Mouse (Mus musculus) embryonic facial prominence, embryonic 10.5 days (tissue): ENCODE data around the gene Arrdc2. TPM values are rescaled to one million over a fixed set of nuclear protein-coding genes. Genes with fewer than 3 reads are reported as not detected.

Experiments
- DNase-seq: peaks from one replicate; pipeline ENCODE4 v3.0.0-alpha.2; 2017; ENCODE audit warnings: low spot score
- H3K27ac ChIP-seq: fragments of 300-500 bp; sonication (generic); replicated peaks from 2 replicates; pipeline ENCODE4 v1.5.1; 2016; ENCODE audit warnings: mild to moderate bottlenecking
- H3K27me3 ChIP-seq: fragments of 300-500 bp; sonication (generic); replicated peaks from 2 replicates; pipeline ENCODE4 v1.6.1; 2016; ENCODE audit warnings: low read depth, mild to moderate bottlenecking; ENCODE audit not compliant: poor library complexity, severe bottlenecking
- H3K36me3 ChIP-seq: fragments of 300-500 bp; sonication (generic); replicated peaks from 2 replicates; pipeline ENCODE4 v1.6.1; 2016; ENCODE audit warnings: mild to moderate bottlenecking, moderate library complexity
- H3K4me1 ChIP-seq: fragments of 300-500 bp; sonication (generic); 2 replicates; pipeline ENCODE4 v1.6.1; 2016
- H3K4me3 ChIP-seq: fragments of 300-500 bp; sonication (generic); 2 replicates; pipeline ENCODE4 v1.5.1; 2016; ENCODE audit warnings: mild to moderate bottlenecking, moderate library complexity
- H3K9me3 ChIP-seq: fragments of 300-500 bp; sonication (generic); 2 replicates; pipeline ENCODE4 v1.6.1; 2016; ENCODE audit warnings: mild to moderate bottlenecking
- WGBS: fragments of 180-500 bp; shearing (Covaris S2); methylation state at CpG from one replicate; pipeline ENCODE4 v1.1.7; 2016; 5-methylcytosine and 5-hydroxymethylcytosine counted together
- polyA plus RNA-seq: library from polyadenylated mRNA; unstranded; fragments of >200 nt; fragmentation: Nextera tagmentation; extraction: Ambion mirVana; gene quantifications from 2 replicates; pipeline ENCODE4 v1.2.1, GENCODE M21; 2016

Gene Arrdc2
- polyA plus RNA-seq, 1 experiment from 2014 or later = 5.8 TPM

DNA sequence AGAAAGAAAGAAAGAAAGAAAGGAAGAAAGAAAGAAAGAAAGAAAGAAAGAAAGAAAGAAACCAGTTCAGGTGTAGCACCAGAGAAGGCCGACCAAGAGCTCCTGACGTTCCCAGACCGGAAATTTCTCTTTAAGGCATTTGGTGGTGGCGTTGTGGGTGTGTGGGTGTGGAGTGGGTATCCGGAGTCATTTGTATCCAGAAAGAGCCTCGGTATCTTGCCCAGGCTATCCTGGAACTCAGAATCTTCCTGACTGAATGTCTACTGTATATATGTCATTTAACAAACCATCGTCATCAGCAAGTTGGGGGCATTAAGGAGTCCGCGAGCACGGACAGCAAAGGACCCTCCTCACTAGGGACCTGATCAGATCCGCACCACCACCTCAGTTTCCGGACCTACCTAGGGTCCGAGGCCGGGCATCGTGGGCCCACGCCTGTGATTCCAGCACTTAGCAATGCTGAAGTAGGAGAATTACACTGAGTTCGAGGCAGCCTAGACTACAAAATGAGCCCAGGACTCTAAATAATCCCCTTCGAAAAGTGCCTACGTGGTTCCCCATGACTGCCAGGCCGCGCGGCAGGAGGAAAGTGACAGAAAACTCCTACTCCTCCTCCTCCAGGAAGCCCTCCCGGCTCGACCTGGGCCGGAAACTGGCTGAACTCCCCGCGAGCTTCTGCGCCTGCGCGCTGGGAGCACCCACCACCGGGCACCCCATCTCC, 33.3 kb upstream of the Arrdc2 start:
- 5% methylated on average over 31 of the region's 31 CpGs for WGBS
- peak overlapping the region; percentile 91 for H3K27ac ChIP-seq

DNA sequence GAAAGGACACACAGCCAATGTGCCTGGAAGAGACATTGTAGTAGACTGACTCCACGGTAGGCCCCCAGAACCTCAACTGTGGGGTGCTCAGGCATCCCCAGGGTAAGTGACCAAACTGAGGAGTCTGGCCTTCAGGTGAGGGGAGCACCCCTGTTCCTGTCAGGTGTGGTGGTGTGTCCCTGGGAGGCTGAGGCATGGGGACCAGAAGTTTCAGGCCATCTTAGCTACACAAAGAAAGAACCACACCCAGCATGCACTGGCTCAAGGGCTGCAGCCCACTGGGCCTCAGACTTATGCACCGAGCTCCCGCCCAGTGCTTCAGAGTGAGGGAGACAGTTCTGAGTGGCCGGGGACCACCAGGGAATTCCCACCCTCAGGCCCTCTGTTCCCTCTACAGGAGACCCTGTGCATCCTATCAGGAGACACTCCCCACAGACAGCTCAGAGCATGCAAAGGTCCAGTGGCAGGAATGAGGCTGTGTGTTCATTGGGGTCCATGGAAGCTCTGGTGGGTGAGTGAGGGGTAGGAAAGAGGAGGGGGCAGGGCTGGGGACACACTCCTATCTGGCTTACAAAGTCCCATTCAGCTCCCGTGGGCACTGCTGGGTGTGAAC, 31.8 kb upstream of the Arrdc2 start:
- 87% methylated on average over 5 of the region's 5 CpGs for WGBS
- no peak for DNase-seq
- no peak overlapping the region for H3K27ac ChIP-seq
- H3K4me1 ChIP-seq = peaks cover 50% of the 10 kb centered on the region
- H3K4me3 ChIP-seq = peak overlapping the region; percentile 14
- peaks cover 16% of the 10 kb centered on the region for H3K36me3 ChIP-seq
- no peaks in the 10 kb centered on the region for H3K27me3 ChIP-seq
- H3K9me3 ChIP-seq = no peaks in the 10 kb centered on the region

More for the DNA sequence above, 33.3 kb upstream of the Arrdc2 start:
- Histone ChIP-seq H3K36me3 (peaks cover 9% of the 10 kb centered on the region), H3K4me1 (peaks cover 42% of the 10 kb centered on the region), H3K4me3 (peak overlapping the region; percentile 72), H3K27me3 (no peaks in the 10 kb centered on the region), H3K9me3 (no peaks in the 10 kb centered on the region)
- DNase-seq = no peak

DNA sequence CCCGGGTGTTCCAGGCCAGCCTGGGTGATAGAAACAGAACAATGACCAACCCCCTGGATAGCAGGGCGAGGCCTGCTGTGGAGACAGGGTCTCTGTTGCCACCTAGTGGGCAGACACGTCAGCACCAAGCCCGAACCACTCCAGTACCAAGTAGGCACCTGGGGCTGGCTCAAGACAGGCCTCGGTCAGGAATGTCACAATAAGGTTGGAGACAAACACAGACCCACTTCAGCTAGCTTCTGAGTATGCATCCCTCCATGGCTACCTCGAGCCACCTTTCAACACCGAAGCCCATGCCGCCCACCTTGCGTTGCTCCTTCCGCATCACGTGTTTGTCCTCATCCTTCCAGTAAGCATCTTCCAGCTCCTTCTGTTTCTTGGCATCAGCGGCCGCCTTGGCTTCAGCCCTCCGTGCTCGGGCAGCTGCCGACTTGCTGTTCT, 30.1 kb upstream of the Arrdc2 start:
- H3K4me1 ChIP-seq = peaks cover 66% of the 10 kb centered on the region
- H3K4me3 ChIP-seq = peak overlapping the region; percentile 49
- H3K27ac ChIP-seq = peak overlapping the region; percentile 80
- no peaks in the 10 kb centered on the region; the same call in 1 of the 2 replicates for H3K27me3 ChIP-seq
- H3K9me3 ChIP-seq = no peaks in the 10 kb centered on the region
- H3K36me3 ChIP-seq = peaks cover 16% of the 10 kb centered on the region
- 51% methylated on average over 16 of the region's 16 CpGs for WGBS
- DNase-seq = peak; percentile 83

GRCm38 (mm10) chr8:70869199-70869571, 29.7 kb upstream of the Arrdc2 start:
- Histone ChIP-seq H3K27ac (peak overlapping the region; percentile 80), H3K27me3 (peaks cover 4% of the 10 kb centered on the region; the same call in 1 of the 2 replicates), H3K36me3 (peaks cover 16% of the 10 kb centered on the region), H3K4me3 (peak overlapping the region; percentile 49), H3K4me1 (peaks cover 71% of the 10 kb centered on the region), H3K9me3 (no peaks in the 10 kb centered on the region)
- WGBS = 39% methylated on average over 5 of the region's 5 CpGs
- no peak for DNase-seq

GRCm38 (mm10) chr8:70868559-70869198, 29.2 kb upstream of the Arrdc2 start:
- DNase-seq = peak; percentile 84
- H3K4me3 ChIP-seq = peak overlapping the region; percentile 49
- peaks cover 16% of the 10 kb centered on the region for H3K36me3 ChIP-seq
- H3K27me3 ChIP-seq = peaks cover 9% of the 10 kb centered on the region
- H3K9me3 ChIP-seq = no peaks in the 10 kb centered on the region
- H3K4me1 ChIP-seq = peaks cover 71% of the 10 kb centered on the region
- 13% methylated on average over 40 of the region's 40 CpGs for WGBS
- peak overlapping the region; percentile 80 for H3K27ac ChIP-seq

DNA sequence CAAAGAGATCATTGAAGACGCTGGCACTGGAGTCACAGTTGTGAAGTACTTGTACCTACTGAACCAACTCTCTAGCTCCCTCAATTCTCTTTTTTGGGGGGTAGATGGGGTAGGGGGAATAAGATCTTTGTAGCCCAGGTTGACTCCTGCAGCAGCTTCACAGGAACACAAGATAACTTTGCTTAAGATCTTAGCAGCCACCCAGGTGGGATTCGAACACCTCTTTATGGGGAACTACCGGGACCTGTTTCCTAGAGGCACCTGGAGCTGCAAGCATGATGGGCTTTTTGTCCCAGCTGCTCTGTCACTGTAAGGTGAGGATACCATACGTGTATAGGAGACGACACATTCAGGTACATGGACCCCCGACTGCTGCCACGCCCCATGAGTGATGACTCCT, 27.0 kb upstream of the Arrdc2 start:
- Histone ChIP-seq H3K4me1 (peaks cover 78% of the 10 kb centered on the region), H3K27me3 (peaks cover 30% of the 10 kb centered on the region), H3K9me3 (no peaks in the 10 kb centered on the region), H3K4me3 (peak overlapping the region; percentile 66), H3K36me3 (peaks cover 16% of the 10 kb centered on the region), H3K27ac (peak overlapping the region; percentile 96; the same call in 1 of the 2 replicates)
- DNase-seq = no peak
- WGBS = 83% methylated on average over 7 of the region's 7 CpGs

DNA sequence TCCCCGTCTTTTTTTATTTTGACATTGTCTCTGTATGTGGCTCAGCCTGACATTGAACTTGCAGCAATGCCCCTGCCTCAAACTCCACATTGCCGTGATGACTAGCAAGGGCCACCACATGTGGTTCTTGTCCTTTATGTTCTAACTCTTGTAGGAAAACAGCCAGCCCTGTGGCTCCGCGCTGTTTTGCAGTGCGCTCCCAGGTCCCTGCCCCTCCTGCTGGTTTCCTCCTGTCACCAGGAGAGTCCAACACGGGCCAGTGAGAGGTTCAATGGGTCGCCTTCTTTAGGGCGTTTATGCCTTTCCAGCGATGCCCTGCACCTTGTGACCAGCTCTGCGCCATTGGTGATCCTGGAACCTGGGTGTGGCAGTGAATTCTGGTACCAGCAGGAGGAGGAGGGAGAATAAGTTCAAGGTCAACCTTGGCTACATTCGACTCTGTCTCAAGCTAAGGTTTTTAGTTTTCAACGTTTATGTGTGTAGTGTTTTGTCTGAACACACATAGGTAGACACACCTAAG, 26.5 kb upstream of the Arrdc2 start:
- Histone ChIP-seq H3K27me3 (peaks cover 35% of the 10 kb centered on the region), H3K4me1 (peaks cover 79% of the 10 kb centered on the region), H3K4me3 (peak overlapping the region; percentile 66), H3K9me3 (no peaks in the 10 kb centered on the region), H3K27ac (peak overlapping the region; percentile 96), H3K36me3 (peaks cover 16% of the 10 kb centered on the region)
- DNase-seq = no peak
- 9% methylated on average over 12 of the region's 12 CpGs for WGBS

DNA sequence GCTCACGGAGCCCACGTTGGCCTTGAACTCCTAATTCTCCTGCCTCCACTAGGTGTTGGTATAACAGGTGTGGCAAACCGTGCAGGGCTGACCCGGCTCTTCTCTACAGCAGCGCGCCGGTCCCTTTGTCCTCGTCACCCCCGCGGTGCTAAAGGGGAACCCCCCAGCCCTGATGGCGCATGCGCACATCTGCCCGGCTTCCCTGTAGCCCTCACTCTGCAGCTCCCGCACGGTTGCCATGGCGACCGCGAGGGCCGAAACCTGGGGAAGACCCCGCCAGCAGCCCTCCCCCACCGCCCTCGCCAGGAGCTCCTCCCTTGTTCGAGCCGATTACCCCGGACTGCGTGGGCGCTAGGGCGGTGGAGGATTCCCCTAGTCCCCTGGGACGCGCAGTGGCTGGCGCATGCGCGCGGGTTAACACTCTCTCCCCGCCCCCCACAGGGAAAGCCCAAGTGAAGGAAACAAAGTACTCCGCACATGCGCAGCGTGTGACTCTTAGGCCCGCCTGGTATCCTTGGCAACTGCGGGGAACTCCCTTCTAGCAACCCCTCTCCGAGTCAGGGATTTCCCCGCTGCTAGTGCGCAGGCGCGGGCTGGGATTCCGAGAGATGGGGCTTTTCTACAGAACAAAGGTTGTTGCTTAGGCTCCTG, 26.0 kb upstream of the Arrdc2 start:
- Histone ChIP-seq H3K4me1 (peaks cover 77% of the 10 kb centered on the region), H3K36me3 (peaks cover 16% of the 10 kb centered on the region), H3K9me3 (no peaks in the 10 kb centered on the region), H3K27ac (peak overlapping the region; percentile 96), H3K27me3 (peaks cover 39% of the 10 kb centered on the region), H3K4me3 (peak overlapping the region; percentile 66)
- DNase-seq = peak; percentile 100
- WGBS = under 1% methylated on average over 46 of the region's 46 CpGs

DNA sequence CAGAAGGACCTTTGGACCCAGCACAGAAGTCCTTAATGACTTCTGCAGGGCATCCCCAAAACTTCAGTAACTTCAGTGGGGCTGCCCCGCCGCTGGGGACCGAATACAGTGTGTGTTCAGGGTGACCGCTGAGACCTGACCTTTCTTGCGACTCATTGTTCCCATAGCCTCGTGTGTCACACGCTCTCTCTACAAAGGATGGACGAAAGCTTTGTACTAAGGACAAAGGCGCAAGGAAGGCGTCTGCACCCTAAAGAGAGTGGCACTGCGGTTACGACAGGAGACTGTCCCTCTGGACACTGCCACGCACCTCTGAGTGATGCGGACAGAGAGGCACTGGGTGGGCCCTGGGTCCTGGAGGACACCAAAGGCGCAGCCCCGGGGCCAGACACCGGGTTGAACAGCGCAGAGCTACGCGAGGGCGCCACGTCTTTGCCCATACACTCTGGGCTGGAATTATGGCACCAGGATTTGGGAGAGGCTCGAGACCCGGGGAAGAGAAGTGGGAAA, 25.2 kb upstream of the Arrdc2 start:
- H3K4me3 ChIP-seq = peak overlapping the region; percentile 66
- H3K36me3 ChIP-seq = peaks cover 16% of the 10 kb centered on the region
- H3K9me3 ChIP-seq = no peaks in the 10 kb centered on the region
- DNase-seq = peak; percentile 74
- peaks cover 44% of the 10 kb centered on the region for H3K27me3 ChIP-seq
- peak overlapping the region; percentile 96 for H3K27ac ChIP-seq
- under 1% methylated on average over 24 of the region's 24 CpGs for WGBS
- peaks cover 76% of the 10 kb centered on the region for H3K4me1 ChIP-seq

GRCm38 (mm10) chr8:70863956-70864711, 24.6 kb upstream of the Arrdc2 start:
- WGBS = 1% methylated on average over 46 of the region's 46 CpGs
- Histone ChIP-seq H3K27ac (peak overlapping the region; percentile 96), H3K36me3 (peaks cover 16% of the 10 kb centered on the region), H3K27me3 (peaks cover 48% of the 10 kb centered on the region), H3K9me3 (no peaks in the 10 kb centered on the region), H3K4me3 (peak overlapping the region; percentile 66), H3K4me1 (peaks cover 69% of the 10 kb centered on the region)
- DNase-seq = peak; percentile 63

- H3K27me3 ChIP-seq = peaks cover 58% of the 10 kb centered on the region
- no peaks in the 10 kb centered on the region for H3K9me3 ChIP-seq
- WGBS = 1% methylated on average over 55 of the region's 55 CpGs
- H3K27ac ChIP-seq = peak within 1 kb of the TSS; percentile 96
- peaks cover 9% of the 10 kb centered on the region for H3K36me3 ChIP-seq
- peak; percentile 80 for DNase-seq
- H3K4me3 ChIP-seq = peak within 1 kb of the TSS; percentile 66
- H3K4me1 ChIP-seq = peaks cover 68% of the 10 kb centered on the region
Measured at GRCm38 (mm10) chr8:70862824-70863641, 23.5 kb upstream of the Arrdc2 start, which contains the start of gene Kcnn1. Kcnn1 (minus strand) TSS chr8:70863258.
